Mouse (Mus musculus): ENCODE results near the gene Olfr486.
"Not testable (repeated sequence)": the region's sequence is repeated elsewhere in the genome, so short reads cannot be mapped to it uniquely, and the experiment has no call there.

- not testable (repeated sequence) for TF ChIP-seq CTCF (IDR thresholded peaks at IDR 0.05; ENCODE audit: control insufficient read depth, insufficient read depth, insufficient read length); MYOG (IDR thresholded peaks at IDR 0.05; ENCODE audit: control insufficient read depth, extremely low read depth, insufficient read length); FOSL1 (IDR thresholded peaks at IDR 0.05; ENCODE audit: insufficient read depth, low read length, poor library complexity, severe bottlenecking)
Measured at GRCm38 (mm10) chr7:108192714-108193113, 20.2 kb upstream of the Olfr486 start.
